Mouse (Mus musculus): ENCODE measurements around the gene Mmp11. TPM values are rescaled to one million over a fixed set of nuclear protein-coding genes. Genes with fewer than 3 reads are reported as not detected.
A peak's percentile ranks its signal among the peaks of the same experiment; 100 is the strongest.

The Mmp11 gene
- polyA plus RNA-seq, 1 experiment, result 27.9 TPM

GRCm38 (mm10) chr10:75945896-75946295, 9.6 kb upstream of the Mmp11 start:
- peaks cover 5% of the 10 kb centered on the region for H3K4me1 ChIP-seq (ENCODE audit: control insufficient read depth, insufficient read depth, low read length)

GRCm38 (mm10) chr10:75945213-75945612, 8.9 kb upstream of the Mmp11 start:
- Histone ChIP-seq H3K9me3 (replicated peaks; ENCODE audit: control insufficient read depth, insufficient read depth, low read length, poor library complexity, severe bottlenecking) (no peaks in the 10 kb centered on the region), H3K27ac (ENCODE audit: insufficient read depth, low read length) (no peak overlapping the region)
- no peak for TF ChIP-seq CTCF (IDR thresholded peaks at IDR 0.05; ENCODE audit: low read depth, low read length)
- TF ChIP-seq POLR2A (IDR thresholded peaks at IDR 0.05; ENCODE audit: insufficient read depth, low read length), result no peak
- TF ChIP-seq EP300 (IDR thresholded peaks at IDR 0.05; ENCODE audit: insufficient read depth, low read depth, low read length), result no peak

More at GRCm38 (mm10) chr10:75945896-75946295, 9.6 kb upstream of the Mmp11 start:
- no peak for TF ChIP-seq POLR2A (IDR thresholded peaks at IDR 0.05; ENCODE audit: insufficient read depth, low read length)
- TF ChIP-seq EP300 (IDR thresholded peaks at IDR 0.05; ENCODE audit: insufficient read depth, low read depth, low read length), result no peak
- TF ChIP-seq CTCF (IDR thresholded peaks at IDR 0.05; ENCODE audit: low read depth, low read length), result no peak
- Histone ChIP-seq H3K4me3 (ENCODE audit: low read depth, low read length) (no peak overlapping the region), H3K9me3 (replicated peaks; ENCODE audit: control insufficient read depth, insufficient read depth, low read length, poor library complexity, severe bottlenecking) (no peaks in the 10 kb centered on the region), H3K36me3 (ENCODE audit: control insufficient read depth, insufficient read depth, low read length, poor library complexity, severe bottlenecking) (no peaks in the 10 kb centered on the region), H3K27me3 (ENCODE audit: control insufficient read depth, insufficient read depth, low read length, poor library complexity, severe bottlenecking) (no peaks in the 10 kb centered on the region), H3K27ac (ENCODE audit: insufficient read depth, low read length) (no peak overlapping the region), H3K9ac (ENCODE audit: low read depth, poor library complexity, severe bottlenecking) (no peak overlapping the region)

DNA sequence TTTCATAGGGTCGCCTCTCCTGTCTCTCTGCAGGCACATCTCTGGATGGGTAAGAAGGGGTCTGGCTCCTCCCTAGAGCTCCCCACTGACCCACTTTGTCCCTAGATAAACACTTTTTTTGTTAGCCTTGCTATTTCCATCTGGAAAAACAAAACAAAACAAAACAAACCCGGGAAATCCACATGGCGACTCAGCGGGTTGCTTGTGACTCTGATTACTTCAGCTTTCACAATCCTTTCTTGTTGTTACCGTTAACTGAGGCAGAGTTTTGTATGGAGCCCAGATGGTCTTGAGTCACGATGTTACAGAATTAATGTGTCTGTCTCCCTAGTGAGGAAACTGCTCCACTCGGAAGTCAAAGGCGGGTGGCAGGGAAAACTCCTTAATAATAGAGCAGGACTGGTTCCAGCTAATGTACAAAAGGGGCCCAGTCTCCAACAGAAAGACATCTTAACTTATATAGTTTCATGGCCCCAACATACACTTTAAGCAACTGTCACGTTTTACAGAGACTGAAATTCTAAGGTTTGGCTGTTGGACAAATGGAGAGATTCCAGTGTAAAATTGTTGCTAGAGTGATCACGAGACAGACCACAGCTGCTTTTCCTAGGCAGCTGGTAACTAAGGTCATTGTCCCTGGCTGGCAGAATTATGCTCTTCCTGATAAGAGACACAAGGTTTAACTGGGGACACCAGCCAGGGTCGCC, 7.9 kb upstream of the Mmp11 start:
- Histone ChIP-seq H3K9ac (ENCODE audit: low read depth, poor library complexity, severe bottlenecking) (no peak overlapping the region), H3K27me3 (ENCODE audit: control insufficient read depth, insufficient read depth, low read length, poor library complexity, severe bottlenecking) (no peaks in the 10 kb centered on the region), H3K4me3 (ENCODE audit: low read depth, low read length) (no peak overlapping the region), H3K27ac (ENCODE audit: insufficient read depth, low read length) (no peak overlapping the region), H3K9me3 (replicated peaks; ENCODE audit: control insufficient read depth, insufficient read depth, low read length, poor library complexity, severe bottlenecking) (no peaks in the 10 kb centered on the region), H3K36me3 (ENCODE audit: control insufficient read depth, insufficient read depth, low read length, poor library complexity, severe bottlenecking) (no peaks in the 10 kb centered on the region), H3K4me1 (ENCODE audit: control insufficient read depth, insufficient read depth, low read length) (peaks cover 4% of the 10 kb centered on the region)
- TF ChIP-seq CTCF (IDR thresholded peaks at IDR 0.05; ENCODE audit: low read depth, low read length), result no peak

More at GRCm38 (mm10) chr10:75945213-75945612, 8.9 kb upstream of the Mmp11 start:
- H3K27me3 ChIP-seq (ENCODE audit: control insufficient read depth, insufficient read depth, low read length, poor library complexity, severe bottlenecking), result no peaks in the 10 kb centered on the region
- no peaks in the 10 kb centered on the region for H3K36me3 ChIP-seq (ENCODE audit: control insufficient read depth, insufficient read depth, low read length, poor library complexity, severe bottlenecking)
- no peak overlapping the region for H3K9ac ChIP-seq (ENCODE audit: low read depth, poor library complexity, severe bottlenecking)
- peaks cover 9% of the 10 kb centered on the region for H3K4me1 ChIP-seq (ENCODE audit: control insufficient read depth, insufficient read depth, low read length)
- H3K4me3 ChIP-seq (ENCODE audit: low read depth, low read length), result no peak overlapping the region

DNA sequence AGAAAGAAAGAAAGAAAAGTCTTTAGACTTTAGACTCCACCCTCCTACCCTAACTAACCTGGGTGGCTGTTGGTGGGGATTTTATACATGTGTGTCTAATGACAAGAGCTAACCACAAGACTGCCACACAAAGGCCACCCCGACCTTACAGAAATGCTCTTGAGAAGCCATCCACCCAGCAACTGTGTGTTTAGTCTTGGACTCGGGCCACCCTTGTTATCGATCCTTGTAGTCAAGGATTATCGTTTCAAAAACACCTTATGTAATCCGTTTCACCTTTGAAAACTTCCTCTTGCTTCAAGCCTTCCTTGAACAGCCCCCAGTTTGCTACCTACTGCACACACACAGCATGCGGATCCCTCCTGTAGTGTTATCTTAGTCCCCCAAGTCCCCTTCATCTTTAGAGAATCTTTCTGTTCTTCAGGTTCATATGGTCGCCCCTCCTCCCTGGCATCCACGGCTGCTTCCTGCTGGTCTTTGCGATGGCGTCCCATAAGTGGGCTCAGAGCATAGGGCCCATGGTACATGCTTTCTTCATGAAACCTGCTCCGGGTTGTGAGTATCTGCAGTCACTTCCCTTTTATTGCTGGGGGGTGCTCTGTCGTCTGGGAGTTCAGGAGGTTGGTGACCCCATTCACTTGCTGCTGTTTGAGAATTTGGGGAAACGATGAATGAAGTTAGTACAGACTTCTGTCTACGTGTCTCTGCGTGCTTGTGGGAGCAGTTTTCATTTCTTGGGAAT, 6.6 kb upstream of the Mmp11 start, which contains the start of gene Vpreb3:
TSS of gene Vpreb3 (plus strand) at position 322 of the 742 bp plus-strand sequence.
- Histone ChIP-seq H3K9me3 (replicated peaks; ENCODE audit: control insufficient read depth, insufficient read depth, low read length, poor library complexity, severe bottlenecking) (no peaks in the 10 kb centered on the region), H3K27me3 (ENCODE audit: control insufficient read depth, insufficient read depth, low read length, poor library complexity, severe bottlenecking) (no peaks in the 10 kb centered on the region), H3K4me1 (ENCODE audit: control insufficient read depth, insufficient read depth, low read length) (peaks cover 4% of the 10 kb centered on the region), H3K36me3 (ENCODE audit: control insufficient read depth, insufficient read depth, low read length, poor library complexity, severe bottlenecking) (0 out of 2 replicates have a peak, but pooled peaks cover 5% of the 10 kb centered on the region), H3K27ac (ENCODE audit: insufficient read depth, low read length) (no peak within 1 kb of the TSS), H3K4me3 (ENCODE audit: low read depth, low read length) (no peak within 1 kb of the TSS), H3K9ac (ENCODE audit: low read depth, poor library complexity, severe bottlenecking) (no peak within 1 kb of the TSS)
- TF ChIP-seq POLR2A (IDR thresholded peaks at IDR 0.05; ENCODE audit: insufficient read depth, low read length) (no peak), CTCF (IDR thresholded peaks at IDR 0.05; ENCODE audit: low read depth, low read length) (no peak), EP300 (IDR thresholded peaks at IDR 0.05; ENCODE audit: insufficient read depth, low read depth, low read length) (no peak)

DNA sequence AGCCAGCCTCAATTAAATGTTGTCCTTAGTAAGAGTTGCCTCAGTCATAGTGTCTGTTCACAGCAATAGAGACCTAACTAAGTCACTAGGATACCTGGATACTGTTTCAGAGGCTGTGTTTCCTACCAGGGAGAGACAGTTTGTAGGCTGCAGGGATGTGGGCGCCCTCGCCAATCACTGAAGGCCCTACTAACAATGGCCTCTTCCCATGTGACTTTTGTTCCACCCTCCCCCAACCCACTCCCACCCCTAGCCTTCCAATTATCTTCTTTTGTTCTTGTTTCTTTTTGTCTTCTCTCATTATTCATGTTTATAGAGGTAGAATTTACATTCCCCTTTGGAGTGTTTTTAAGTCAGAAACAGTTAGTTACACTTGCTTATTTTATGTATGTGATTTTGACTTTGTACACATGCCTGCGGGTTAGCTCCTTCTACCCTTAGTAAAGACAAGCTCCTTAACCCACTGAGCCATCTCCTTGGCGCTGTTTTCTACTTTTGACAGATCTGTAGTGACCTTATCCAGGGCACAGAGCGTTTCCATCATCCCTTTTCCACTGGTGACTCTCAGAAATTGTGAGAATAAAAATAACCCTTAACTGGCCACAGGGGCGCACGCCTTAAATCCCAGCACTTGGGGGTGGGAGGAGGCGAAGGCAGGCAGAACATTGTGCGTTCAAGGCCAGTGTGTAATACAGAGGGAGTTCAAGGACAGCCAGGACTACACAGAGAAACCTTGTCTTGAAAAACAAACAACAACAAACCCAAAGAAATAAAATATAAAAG, 4.9 kb upstream of the Mmp11 start:
- peak; percentile 69; the same call in 1 of the 2 replicates for TF ChIP-seq EP300 (IDR thresholded peaks at IDR 0.05; ENCODE audit: insufficient read depth, low read depth, low read length)
- TF ChIP-seq POLR2A (IDR thresholded peaks at IDR 0.05; ENCODE audit: insufficient read depth, low read length), result no peak
- no peak for TF ChIP-seq CTCF (IDR thresholded peaks at IDR 0.05; ENCODE audit: low read depth, low read length)
- peaks cover 12% of the 10 kb centered on the region; the same call in 1 of the 2 replicates for H3K36me3 ChIP-seq (ENCODE audit: control insufficient read depth, insufficient read depth, low read length, poor library complexity, severe bottlenecking)
- H3K4me1 ChIP-seq (ENCODE audit: control insufficient read depth, insufficient read depth, low read length), result peaks cover 4% of the 10 kb centered on the region
- H3K27ac ChIP-seq (ENCODE audit: insufficient read depth, low read length), result peak overlapping the region; percentile 87
- no peaks in the 10 kb centered on the region for H3K9me3 ChIP-seq (replicated peaks; ENCODE audit: control insufficient read depth, insufficient read depth, low read length, poor library complexity, severe bottlenecking)
- H3K27me3 ChIP-seq (ENCODE audit: control insufficient read depth, insufficient read depth, low read length, poor library complexity, severe bottlenecking), result no peaks in the 10 kb centered on the region
- no peak overlapping the region for H3K9ac ChIP-seq (ENCODE audit: low read depth, poor library complexity, severe bottlenecking)
- H3K4me3 ChIP-seq (ENCODE audit: low read depth, low read length), result no peak overlapping the region
